Mouse (Mus musculus): ENCODE data around the gene Mroh7.

DNA sequence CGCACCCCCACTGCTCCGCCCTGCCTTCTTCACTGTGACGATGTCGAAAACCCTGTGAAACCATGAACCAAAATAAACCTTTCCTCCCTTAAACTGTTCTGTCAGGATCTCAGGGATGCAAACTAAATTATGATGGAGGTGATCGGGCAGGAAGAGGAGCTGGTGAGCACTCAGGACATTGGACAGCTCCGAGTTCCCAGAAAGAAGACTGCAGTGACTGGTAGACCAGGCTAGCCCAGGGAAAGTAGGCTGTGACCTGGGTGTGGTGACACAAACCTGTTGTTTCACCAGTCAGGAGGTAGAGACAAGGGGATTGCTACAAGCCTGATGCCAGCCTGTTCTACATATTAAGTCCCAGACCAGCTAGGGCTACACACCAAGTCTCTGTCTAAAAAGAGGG lies 17.1 kb downstream of the Mroh7 start:
- TF ChIP-seq CTCF (IDR thresholded peaks at IDR 0.05; ENCODE audit: extremely low read depth, insufficient read length, insufficient replicate concordance, low read depth, low read length): no peak
- TF ChIP-seq POLR2A (IDR thresholded peaks at IDR 0.05; ENCODE audit: low read depth, low read length): no peak
